Mouse (Mus musculus): ENCODE measurements around the gene Ptpn22. TPM values are rescaled to one million over a fixed set of nuclear protein-coding genes. Genes with fewer than 3 reads are reported as not detected.

The Ptpn22 gene
- total RNA-seq, 2 experiments from 2014 or later: 0.57 to 0.72 TPM

DNA sequence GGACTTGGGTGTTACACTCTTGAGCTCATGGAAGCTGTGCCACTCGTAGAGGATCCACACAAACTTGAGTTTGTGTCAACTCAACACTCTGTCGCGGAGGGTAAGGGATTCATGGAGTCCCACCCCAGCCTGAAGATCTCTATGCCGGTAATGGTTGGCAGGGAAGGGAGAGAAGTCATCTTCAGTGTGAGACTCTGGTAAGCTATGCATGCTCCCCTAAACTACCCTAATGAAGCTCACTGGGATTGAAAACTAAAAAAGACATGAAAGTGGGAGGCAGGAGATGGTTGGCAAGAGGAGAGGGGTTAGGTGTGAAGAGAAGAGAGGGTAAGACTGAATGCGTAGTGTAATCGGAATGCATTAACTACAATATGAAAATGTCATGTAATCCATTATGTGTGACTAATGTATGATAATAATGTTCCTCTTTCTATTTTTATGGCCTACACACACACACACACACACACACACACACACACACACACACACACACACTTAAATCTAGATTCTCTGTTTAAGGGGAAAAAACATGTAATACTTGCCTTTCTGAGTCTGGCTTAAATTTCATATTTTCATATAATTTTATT is 1.5 kb upstream of the Ptpn22 start:
- no peak for DNase-seq

DNA sequence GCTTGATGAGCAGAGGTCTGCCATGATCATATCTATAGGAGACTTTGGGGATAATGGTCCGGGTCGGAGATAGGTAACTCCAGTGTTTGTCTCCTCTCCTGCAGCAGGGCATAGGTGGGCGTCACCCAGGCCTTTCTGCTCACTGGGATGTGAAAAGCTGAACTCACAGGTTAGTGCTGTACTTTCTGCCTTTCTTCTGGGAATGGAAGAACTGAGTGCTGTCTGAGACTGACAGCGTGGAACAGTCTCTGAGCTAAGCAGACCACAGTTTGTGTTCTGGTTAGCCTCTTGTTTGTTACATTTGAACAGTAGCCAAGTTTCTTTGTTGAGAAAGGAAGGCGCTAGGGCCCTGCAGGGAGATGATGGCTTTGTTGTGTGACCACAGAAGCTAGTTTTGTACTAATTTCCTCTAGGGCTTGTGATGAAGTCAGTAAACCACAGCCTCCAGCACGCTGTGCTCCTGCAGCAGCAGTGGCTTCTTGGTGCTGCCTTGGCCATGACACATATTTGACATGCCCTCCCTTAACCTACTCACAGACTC is 326 bp downstream of the Ptpn22 start:
- peak; percentile 8 for DNase-seq

DNA sequence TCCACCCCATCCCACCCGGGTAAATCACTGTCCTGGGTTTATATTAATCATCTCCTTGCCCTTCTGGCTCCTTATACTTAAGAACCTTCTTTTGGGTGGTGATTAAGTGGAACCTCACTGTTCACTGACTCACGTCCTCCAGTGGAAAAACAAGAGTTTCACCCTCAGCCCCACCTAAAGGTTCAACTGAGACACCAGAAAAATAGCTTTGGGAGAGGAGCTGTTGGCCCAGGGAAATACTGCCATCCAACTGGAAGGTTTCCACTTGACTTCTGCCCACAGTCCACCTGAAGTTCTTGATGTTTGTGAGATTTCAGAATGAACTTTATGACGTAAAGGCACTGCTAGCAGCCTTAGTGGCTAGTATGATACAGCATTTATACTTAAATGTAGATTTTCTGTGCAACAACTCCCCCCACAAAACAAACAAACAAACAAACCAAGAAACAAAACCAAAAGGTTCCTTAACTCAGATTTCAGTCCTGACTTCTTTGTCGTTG is 3.2 kb downstream of the Ptpn22 start:
- no peak for DNase-seq

DNA sequence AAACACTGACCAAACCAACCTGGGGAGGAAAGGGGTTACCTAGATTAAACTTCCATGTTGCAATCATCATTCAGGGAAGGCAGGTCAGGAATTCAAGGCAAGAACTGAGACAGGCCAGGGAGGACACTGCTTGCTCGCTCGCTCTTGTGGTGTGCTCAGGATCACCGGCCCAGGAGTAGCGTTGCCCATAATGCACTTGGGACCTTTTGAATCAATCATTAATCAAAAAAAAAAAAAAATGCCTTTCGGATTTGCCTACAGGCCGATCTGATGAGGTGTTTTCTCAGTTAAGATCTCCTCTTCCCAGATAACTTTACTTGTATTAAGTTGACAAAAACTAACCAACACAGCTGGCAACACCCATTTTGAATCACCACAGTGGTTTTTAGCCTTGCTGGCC is 4.6 kb downstream of the Ptpn22 start:
- DNase-seq: no peak

DNA sequence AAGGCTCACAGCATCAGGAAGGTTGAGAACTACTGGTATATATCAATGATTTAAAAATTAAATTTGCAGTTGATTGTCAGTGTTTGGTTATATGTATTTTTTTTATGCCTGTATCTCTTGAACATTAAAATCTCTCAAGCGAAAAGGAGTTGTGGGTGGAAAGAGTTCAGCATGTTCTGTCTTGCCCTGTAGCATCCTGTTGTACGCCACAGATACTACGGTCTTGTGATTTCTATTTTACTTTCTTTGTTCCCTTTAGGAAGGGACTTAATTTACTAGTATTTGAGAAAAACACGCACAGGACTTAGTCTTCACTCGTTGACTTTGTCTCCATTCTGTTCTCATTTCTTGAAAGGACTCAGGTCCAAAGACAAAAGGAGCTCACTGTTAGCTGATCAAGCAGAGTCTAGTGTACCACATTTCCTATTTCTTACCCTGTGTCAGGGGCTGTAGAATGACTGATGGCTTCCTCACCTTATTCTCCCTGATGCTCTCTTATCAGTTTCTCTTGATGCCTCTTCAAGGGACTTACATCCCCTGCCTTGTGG is 7.9 kb downstream of the Ptpn22 start:
- DNase-seq: no peak

DNA sequence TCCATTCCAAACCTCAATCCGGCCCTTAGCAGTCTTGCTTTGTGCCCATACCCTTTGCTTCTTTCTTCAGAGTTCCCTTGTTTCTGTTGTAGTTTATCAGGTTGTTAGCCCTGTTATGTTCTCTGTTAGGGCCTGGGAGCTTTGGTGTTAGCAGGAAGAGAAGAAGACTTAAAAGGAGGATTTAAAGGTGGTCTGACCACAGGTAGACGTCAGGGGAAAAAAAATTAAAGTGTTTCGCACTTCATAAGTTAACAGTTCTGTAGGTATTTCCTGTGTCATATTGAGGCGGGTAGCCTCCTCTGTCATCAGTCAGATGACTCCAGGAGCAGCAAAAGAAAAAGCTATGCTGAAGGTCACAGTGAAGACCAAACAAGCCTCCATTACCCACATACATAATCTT is 8.4 kb downstream of the Ptpn22 start:
- DNase-seq: no peak

DNA sequence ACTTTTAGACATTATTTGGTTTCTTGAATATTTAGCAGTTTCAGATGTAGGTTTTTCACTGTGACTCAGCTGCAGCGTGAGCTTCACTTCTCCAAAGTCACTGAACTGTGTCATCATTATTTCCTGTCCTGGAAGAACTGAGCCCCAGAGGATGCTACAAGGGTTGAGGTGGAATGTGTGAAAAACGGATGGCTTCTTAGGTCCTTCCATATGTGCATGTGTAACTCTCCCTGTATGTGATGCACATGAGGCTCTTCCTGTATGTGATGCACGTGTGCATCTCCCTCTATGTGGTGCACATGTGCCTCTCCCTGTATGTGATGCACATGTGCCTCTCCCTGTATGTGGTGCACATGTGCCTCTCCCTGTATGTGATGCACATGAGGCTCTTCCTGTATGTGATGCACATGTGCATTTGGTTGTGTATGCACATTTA is 13.1 kb downstream of the Ptpn22 start:
- no peak for DNase-seq

DNA sequence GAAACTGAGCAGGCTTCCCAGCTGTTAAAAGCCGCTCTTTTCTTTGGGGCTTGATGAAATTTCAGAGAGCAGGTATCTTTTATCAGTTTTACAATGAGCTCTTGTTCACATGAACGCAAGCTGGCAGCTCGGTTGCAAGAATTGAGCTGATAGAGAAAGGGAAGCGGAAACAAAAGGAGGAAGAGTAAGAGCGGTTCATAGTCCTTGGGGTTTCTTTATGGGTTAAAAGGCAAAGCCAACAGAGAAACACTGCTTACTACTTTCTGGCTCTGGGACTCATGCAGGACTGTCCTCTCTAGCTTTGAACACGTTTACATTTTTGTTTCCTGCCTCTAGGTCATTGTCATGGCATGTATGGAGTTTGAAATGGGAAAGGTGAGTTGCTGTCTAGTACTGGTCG is 14.7 kb downstream of the Ptpn22 start:
- DNase-seq: no peak

DNA sequence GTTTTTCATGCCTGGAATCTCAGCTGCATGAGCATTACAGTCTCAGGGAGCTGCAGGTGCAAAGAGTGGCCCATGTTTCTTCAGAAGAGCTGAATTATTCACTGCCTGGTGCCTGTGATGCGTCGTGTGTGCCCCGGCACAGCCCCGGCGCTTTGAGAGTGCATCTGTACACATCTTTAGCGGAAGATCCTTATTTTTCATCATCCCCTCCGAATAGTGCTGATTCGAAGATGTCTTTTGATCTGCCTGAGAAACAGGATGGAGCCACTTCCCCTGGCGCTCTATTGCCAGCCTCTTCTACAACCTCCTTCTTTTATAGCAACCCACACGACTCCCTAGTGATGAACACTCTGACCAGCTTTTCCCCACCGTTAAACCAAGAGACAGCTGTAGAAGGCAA is 26.4 kb downstream of the Ptpn22 start:
- no peak for DNase-seq

DNA sequence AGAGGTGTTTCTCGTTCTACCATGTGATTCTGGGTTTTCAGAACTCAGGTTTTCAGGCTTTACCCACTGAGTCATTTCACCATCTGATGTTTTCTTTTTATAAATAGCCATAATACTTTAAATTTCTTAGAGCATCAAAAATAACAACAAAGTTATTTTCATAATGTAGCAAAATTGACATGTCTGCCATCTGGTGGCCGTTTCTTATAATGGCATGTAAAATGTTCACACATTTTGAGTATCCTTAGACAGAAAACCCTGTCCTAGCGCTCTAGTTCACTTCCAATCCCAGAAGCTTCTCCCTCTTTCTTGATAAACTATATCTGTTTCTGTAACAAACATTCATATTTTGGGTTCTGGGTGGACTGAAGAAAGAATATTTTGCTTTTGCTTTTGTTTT is 28.0 kb downstream of the Ptpn22 start:
- DNase-seq: peak; percentile 62

DNA sequence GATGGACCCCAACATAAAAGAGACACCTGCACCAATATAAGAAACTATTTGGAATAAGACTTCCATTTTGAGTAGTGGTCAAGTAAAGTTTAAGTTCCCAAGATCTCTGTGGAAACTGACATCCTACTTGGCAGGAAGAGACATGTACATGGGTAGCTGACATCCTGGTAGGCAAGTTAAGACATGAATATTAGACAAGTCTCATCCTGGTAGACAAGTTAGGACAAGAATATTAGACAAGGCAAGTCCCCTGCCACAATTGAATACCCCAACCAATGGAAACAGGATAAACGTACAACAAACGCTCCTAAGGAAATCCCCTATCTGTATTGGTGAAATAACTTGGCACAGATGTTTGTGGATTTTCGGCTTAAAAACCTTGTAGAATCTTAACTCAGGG is 33.8 kb downstream of the Ptpn22 start:
- DNase-seq: no peak

DNA sequence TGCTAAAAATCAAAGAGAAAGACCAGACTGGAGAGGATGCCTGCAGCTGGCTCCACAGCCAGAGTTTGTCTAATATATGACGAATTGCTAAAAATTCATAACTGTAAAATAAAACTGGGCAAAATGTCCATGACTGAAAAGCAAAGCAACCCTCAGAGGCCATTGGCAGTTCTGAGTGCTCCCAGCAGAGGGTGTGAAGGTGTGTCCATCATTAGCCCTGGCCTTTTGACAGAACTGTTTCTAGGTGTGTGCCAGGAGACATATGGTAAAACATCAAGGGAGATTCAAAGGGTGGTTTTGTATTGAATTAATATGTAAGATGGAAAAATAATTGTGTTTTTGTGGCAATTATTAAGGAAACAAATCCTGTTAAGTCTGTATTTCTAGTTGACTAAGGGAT is 45.1 kb downstream of the Ptpn22 start:
- DNase-seq: peak; percentile 62

DNA sequence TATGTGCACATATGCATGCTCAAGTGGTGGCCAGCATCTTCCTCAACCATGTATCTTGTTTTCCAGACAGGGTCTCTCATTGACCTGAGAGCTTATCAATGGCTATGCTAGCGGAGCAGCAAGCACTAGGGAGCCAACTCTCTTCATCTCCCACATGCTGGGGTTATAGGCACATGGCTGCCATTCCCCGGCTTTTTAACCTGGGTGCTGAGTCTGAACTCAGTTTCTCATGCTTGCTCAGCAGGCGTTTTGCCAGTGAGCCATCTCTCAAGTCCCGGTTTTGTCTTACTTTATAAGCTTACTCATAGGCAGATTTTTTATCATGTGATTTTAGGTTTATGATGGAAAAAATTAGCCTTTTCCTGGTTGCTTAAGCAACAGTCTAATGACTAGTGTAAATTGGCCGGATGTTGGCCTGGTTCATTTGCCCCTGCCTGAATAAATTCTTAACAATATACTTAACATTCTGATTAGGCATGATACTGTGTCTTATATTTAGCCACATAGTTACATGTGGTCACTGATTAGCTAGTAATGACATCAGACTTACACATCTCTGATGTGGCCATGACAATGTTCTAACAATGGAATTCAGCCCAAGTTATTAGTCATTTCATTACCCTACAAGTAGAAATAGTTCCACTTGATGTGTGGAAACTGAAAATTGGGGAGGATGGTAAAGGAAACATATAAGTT is 47.9 kb downstream of the Ptpn22 start:
- no peak for DNase-seq

DNA sequence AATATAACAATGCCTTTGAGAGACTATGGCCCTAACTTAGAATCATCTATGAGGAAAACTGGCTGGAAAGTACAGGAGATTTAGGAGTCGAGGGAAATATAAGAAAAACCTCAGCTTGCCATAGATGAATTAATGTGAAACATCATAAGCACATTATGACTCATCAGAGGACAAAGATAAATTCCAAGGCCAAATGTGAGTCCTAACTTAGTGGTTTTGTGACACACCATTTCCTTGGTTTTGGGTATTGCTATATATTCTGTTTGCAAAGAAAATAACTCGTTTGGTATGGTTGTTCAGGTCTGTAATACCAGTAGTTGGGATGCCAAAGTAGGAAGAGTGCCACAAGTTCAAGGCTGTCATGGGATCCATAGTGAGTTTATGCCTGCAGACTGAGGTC is 49.2 kb downstream of the Ptpn22 start:
- no peak for DNase-seq

DNA sequence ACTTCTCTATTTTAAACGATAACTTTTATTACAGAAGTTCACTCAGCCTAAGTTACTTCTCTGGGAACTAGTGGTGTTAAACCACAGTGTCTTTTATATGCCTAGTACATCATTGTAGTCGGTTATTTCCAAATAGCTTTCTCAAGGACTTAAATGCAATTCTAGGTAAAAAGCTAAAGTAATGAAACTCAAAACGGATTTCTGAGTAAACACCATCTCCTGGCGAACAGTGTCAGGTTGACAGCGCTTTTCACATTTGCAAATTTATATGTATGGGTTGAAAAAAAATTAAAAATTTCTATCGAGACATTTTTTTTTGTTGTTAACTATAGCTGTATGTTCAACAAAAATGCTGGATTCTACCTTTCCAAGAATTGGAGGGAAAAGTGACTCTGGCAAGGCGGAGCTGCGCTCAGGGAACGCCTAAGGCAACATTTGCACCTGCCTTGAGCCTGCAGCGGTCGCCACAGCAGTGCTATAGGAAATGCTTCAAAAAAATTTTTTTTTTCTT is 53.9 kb downstream of the Ptpn22 start:
- peak; percentile 20 for DNase-seq

DNA sequence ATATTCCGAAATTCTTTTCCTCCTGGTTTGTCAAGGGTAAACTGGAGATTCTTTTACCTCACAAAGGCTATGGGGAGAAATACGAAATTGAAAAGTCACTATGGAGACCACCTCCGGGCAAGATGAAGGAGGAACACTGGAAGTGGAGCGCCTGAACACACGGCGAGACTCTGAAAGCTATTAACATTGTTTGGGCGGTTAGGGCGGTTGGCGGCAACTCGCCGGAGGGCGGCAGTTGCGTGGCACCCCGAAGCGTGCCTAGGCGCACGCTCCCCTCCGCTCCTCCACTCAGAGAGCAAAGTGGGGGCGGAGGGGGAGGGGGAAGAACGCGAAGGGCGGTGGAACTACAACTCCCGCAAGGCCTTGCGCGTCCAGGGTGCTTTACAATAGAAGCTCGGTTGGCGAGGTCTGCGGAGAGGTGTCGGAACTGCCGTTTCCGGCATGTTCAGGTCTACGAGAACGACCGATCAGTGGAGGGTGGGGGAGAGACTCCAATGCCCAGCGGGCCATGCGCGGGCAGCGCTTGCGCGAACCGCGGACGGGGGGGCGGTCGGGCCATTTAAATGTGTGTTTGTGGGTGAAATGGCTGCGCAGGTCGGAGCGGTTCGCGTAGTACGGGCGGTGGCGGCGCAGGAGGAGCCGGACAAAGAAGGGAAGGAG is 54.5 kb downstream of the Ptpn22 start, which contains the start of gene Rsbn1:
Gene Rsbn1, plus strand, starts transcription at position 111 of the 660 bp plus-strand sequence.
- peak; percentile 95 for DNase-seq

DNA sequence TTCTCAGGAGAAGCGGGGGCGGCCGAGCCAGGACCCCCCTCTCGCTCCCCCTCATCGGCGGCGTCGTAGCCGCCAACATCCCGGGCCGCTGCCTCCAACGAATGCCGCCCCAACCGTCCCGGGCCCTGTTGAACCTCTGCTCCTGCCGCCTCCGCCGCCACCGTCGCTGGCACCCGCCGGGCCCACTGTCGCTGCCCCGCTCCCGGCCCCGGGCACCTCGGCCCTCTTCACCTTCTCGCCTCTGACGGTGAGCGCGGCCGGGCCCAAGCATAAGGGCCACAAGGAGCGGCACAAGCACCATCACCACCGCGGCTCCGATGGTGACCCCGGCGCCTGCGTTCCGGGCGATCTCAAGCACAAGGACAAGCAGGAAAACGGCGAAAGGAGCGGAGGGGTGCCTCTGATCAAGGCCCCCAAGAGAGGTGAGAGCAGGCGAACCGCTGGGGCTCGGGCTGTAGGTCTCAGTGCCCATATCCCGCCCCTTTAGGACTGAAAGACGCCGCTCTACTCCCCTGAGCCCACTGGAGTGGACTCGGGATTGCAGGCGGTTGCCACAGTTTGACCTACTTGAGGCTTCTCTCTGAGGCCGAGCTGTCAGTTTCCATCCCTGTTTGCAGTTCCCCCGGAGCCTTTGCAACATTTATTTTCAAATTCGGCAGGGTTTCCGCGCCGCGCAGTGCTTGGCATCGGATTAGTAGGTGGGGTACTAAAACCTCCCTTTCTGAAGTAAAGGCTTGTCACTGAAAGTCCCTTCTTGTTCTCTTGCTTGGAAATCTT is 55.3 kb downstream of the Ptpn22 start:
- peak; percentile 62 for DNase-seq

DNA sequence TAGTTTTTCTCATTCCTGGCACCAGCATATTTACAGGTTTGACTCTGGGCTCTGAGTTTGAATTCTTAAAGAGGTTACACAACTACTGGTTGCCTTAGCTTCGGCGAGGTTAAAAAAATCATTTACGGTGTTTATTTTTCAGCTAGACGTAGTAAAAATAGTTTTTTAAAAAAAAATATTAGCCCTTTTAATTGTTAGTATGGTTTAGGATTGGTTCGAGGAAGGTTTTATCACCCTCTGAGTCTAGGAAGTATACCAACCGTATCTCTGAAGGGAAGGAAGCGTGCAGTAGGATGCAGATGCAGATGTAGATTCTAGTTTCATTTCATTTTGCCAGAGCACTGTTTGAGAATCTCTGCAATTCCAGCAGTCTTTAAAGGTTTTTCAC is 55.9 kb downstream of the Ptpn22 start:
- DNase-seq: no peak

DNA sequence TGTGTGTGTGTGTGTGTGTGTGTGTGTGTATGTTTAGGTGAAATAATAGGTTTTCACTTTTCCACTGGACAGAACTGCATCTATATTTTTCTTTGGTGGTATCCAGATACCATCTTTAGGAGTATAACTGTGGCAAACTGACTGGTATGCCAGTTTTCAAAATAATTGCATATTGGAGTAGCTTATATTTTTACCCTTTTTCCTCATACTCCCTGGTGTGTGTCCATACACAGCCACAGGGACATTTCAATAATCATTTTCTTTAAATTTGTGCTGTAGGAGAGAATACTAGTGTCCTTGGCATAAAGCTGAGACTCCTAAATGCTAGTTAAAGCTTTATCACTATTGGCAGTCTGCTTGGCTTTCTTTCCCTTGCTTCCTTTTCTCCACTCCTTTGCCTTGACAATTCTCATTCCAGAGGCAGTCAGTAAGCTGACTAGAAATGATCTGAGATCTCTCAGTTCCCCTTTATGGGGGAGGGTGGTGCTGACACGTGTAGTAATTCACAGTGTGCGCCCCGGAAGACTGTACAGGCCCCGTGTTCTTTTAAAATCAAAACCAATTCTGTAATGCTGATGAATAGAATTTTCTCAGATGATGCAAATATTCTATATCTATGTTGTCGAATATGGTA is 56.7 kb downstream of the Ptpn22 start:
- no peak for DNase-seq

DNA sequence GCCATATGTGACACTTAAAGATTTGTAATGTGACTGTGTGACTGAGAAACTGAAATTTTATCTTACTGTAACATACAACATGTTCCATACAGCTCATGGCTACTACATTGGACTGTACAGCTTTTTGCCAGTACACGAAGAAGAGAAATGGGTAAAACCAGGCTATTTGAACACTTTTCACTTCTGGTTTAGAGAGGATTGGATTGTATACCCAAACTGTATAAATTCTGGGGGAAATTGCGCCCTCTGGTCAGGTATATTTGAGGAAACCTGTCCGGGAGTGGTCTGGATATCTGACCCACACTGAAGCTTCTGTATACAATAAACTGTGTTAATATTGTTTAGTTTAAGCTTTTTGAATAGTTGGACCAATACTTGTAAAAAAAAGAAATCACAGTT is 57.2 kb downstream of the Ptpn22 start:
- no peak for DNase-seq

DNA sequence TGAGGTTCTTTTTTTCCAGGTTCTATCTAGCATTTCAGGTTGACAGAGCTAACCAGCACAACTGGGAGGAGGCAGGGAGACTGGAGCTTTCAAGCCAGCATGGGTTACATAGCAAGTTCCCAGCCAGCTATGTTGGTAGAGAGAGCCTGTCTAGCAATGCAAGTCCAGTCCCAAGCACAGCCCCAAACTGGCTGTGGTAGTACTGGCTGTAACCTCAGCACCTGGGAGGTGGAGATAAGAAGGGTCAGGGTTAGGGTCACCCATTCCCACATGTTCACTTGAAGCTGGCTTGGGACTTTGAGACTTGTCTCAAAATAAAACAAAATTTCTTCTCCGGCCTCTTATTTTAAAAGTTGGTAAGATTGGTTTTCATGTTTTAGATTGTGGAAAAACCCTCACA is 60.5 kb downstream of the Ptpn22 start:
- no peak for DNase-seq

DNA sequence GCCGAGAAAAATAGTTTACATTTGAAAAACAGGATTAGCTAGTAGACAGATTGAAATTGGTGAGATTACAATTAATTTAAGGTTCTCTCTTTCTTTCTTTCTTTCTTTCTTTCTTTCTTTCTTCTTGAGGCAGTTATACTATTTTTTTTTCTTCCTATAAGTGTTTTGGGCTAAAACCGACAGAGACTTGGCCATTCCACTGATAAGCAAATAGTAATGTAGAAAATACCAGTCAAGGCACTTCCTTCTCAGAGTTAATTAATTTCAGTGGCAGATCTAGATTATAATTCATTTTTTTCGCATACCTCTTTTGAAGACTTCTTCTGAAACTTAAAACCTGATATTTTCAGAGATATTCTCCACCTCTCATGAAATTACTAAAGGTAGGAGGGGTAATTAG is 65.7 kb downstream of the Ptpn22 start:
- no peak for DNase-seq
